Mouse (Mus musculus): ENCODE data around the gene Ulk4. TPM values are rescaled to one million over a fixed set of nuclear protein-coding genes. Genes with fewer than 3 reads are reported as not detected.
"Not testable (repeated sequence)": the region's sequence is repeated elsewhere in the genome, so short reads cannot be mapped to it uniquely, and the experiment has no call there.

The Ulk4 gene
- total RNA-seq, 2 experiments from 2014 or later: 0.49 to 1.0 TPM

- intact Hi-C loops (cut with DNase I): loop anchor here (2.0 to 5.0 kb wide), 2 partner anchors 81 to 330 kb away; no protein-coding TSS in a partner anchor
- DNase-seq: peak; percentile 99
Observed at GRCm38 (mm10) chr9:120932797-120933586, 344.0 kb downstream of the Ulk4 start.

DNA sequence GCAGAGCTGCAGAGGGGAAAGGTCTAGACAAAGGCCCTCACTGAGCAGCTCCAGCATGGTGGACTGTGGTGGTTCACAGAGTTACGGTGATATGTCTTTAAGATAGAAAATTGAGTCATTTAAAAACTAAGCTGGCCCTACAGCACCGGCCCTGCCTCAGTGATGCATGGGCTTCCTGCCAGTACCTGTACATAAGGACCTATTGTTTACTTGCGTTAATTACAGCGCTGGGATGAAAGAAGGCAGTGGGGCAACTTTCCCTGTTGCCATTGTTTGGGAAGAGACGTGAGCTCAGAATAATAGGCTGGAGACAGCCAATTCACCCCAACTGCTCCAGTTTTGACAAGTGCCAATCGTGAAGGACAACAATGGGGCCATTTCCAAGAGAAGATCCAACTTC is 344.6 kb downstream of the Ulk4 start:
- intact Hi-C loops (cut with DNase I): loop anchor here (2.0 to 5.0 kb wide), 2 partner anchors 80 to 330 kb away; no protein-coding TSS in a partner anchor
- DNase-seq: no peak

GRCm38 (mm10) chr9:120930811-120931210 is 346.2 kb downstream of the Ulk4 start:
- DNase-seq: no peak
- intact Hi-C loops (cut with DNase I): loop anchor here (5.0 kb wide), 1 partner anchor 79 kb away; no protein-coding TSS in a partner anchor

GRCm38 (mm10) chr9:120930021-120930420 is 347.0 kb downstream of the Ulk4 start:
- intact Hi-C loops (cut with DNase I): loop anchor here (5.0 kb wide), 1 partner anchor 78 kb away; no protein-coding TSS in a partner anchor
- DNase-seq: no peak

- intact Hi-C loops (cut with DNase I): no loop called here
- DNase-seq: no peak
Observed at GRCm38 (mm10) chr9:120929081-120929480, 347.9 kb downstream of the Ulk4 start, which contains the start of gene Ctnnb1. Ctnnb1 (plus strand) TSS chr9:120929216.

GRCm38 (mm10) chr9:120926939-120927606 is 349.9 kb downstream of the Ulk4 start:
- no peak for DNase-seq
- intact Hi-C loops (cut with DNase I): no loop called here

DNA sequence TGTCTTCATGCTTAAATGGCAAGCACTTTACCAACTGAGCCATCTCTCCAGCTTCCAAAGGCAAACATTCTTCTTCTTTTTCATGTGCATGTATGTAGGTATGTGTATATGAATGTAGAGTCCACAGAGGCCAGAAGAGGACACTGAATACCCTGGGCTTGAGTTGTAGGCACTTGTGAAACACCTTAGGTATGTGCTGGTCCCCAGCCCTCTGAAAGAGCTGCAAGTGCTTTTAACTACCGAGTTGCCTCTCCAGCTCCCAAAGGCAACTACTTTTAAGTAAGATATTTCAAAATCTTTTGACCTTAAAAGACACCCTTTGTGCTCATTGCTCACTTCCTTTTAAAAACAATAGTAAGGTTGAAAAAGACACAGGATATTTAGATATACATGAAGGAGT is 350.9 kb downstream of the Ulk4 start:
- intact Hi-C loops (cut with DNase I): no loop called here
- no peak for DNase-seq

DNA sequence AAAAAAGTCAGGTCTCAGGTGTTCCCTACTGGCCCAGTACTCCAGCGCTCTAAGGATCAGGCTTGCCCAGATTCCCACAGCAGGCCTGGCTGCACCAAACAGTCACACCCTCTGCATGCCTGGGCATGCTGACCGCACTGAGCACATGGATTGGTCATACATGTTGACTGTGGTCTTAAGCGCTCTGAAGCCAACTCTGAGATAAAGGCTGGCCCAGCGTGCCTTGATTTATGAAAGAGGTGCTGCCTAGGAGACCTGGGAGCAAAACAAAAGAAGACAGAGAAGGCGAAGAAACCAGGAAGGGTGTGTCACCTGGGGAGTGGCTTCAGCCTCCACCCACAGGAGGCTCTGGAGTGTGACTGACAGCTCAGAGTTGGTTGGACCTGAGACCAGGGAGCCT is 357.9 kb downstream of the Ulk4 start:
- intact Hi-C loops (cut with DNase I): loop anchor here (5.0 kb wide), 1 partner anchor 317 kb away; no protein-coding TSS in a partner anchor
- DNase-seq: no peak

DNA sequence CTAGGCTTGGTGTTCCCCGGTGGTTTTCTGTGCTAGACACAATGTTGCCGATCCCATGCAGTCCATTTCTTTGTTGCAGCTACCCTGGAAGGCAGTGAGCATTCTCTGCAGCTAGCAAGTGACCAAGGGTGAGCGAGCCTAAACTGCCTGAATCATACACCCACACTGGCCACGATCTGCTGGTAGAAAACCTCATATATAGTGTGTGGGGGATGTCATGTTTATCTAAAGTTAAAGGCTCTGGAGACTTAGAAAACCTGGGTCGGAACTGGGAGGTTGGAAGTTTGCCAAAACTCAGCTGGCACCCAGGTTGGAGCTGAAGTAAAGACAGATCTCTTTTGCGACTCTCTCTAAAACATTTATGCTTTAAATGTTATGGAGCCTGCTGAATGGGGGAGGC is 358.4 kb downstream of the Ulk4 start:
- DNase-seq: no peak
- intact Hi-C loops (cut with DNase I): loop anchor here (5.0 kb wide), 1 partner anchor 316 kb away; no protein-coding TSS in a partner anchor

GRCm38 (mm10) chr9:120918211-120918610 is 358.8 kb downstream of the Ulk4 start:
- DNase-seq: no peak
- intact Hi-C loops (cut with DNase I): loop anchor here (5.0 kb wide), 1 partner anchor 316 kb away; no protein-coding TSS in a partner anchor

DNA sequence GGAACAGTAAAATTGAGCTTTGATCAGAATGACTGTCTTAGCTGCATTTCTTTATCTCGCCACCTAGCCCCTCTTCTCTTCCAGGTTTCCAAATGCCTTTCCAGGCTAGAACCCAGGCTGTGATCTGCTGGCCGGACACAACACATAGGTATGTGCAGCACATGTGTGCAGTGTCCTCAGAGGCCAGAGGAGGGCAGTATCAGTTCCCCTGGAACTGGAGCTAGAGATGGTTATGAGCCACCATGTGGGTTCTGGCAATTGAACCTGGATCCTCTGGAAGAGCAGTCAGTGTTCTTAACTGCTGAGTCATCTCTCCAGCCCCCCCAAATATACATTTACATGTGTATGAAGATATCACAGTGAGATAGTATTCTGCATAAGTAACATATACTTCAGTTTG is 359.4 kb downstream of the Ulk4 start:
- intact Hi-C loops (cut with DNase I): loop anchor here (5.0 kb wide), 1 partner anchor 315 kb away; no protein-coding TSS in a partner anchor
- not testable (repeated sequence) for DNase-seq

- intact Hi-C loops (cut with DNase I): loop anchor here (5.0 kb wide), 2 partner anchors 138 to 313 kb away; no protein-coding TSS in a partner anchor
- DNase-seq: peak; percentile 56 to 60
Observed at GRCm38 (mm10) chr9:120914877-120915459, 362.0 kb downstream of the Ulk4 start.

DNA sequence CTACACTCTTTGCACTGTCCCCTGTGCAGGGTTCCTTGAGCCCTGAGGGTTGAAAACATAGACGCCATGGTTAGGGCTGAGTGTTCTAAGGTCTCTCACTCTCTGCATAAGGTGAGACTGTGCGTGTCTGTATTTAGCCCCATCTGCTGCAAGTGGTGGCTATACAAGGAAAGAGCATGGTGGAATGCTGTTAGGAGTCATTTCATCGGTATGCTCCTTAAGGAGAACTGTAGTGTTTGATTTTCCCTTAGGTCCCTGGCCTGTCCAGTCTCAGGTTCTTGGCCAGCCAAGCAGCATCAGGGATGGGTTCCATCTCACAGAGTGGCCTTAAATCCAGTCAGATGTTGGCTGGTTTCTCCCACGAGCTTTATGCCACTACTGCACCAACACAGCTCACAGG is 362.6 kb downstream of the Ulk4 start:
- intact Hi-C loops (cut with DNase I): loop anchor here (5.0 kb wide), 1 partner anchor 137 kb away; no protein-coding TSS in a partner anchor
- DNase-seq: no peak

DNA sequence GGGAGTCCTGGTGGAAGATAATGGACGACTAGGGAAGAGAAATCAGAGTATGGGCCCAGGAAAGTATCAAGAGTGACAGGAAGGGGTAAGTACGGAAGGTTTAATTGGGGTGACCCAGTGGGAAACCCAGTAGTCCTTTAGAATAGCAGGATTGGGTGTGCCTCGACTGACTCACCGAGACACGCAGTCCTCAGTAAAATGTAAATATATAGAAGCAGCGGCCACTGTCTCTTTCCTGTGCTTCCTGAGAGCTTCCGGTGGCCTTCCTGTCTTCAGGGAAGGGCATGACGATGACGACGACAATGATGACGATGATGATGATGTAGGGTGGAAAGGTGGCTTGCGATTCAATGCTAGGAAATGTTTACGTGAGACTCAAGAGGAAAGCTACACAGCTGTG is 363.8 kb downstream of the Ulk4 start:
- intact Hi-C loops (cut with DNase I): loop anchor here (5.0 kb wide), 1 partner anchor 136 kb away; no protein-coding TSS in a partner anchor
- no peak for DNase-seq

DNA sequence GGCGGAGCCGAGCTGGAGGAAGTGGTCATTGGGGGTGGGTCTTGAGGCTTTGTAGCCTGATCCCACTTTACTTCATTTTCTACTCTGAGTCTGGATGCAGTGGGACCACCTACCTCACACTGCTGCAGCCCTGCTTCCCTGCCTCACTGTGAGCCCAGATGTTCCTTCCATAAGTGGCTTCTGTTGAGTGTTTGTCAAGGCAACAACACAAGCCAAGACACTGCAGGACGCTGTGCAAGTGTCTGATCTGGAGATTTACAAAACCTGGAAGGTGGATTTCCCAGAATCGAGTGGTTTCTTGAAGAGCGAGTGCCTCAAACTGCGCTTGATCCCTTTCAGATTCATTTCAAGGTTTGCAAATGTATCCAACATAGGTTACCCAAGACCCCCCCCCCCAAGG is 368.5 kb downstream of the Ulk4 start:
- intact Hi-C loops (cut with DNase I): no loop called here
- DNase-seq: no peak

Small RNA genes within 50 kb of the gene (microRNA-seq; reads per million reads assigned to microRNA genes)
- gene Mir7090: 0 reads per million in 2 experiments

Other genes with a start within 250 kb of the Ulk4 start
- gene Trak1, start 20.3 kb upstream of the Ulk4 start, total RNA-seq (2021): 100 to 1,000 TPM; 323 to 335 TPM
- under 1 TPM in 1 of 2 experiments, not detected in 1; 0.54 TPM for gene Cck, start 218.5 kb upstream of the Ulk4 start, total RNA-seq (2021)